Mouse (Mus musculus) olfactory bulb, adult 2 months (tissue): ENCODE results near the gene Nacc1.

Experiments used
- CTCF ChIP-seq: fragments of 200-500 bp; IDR thresholded peaks from 2 replicates; pipeline ENCODE4 v1.5.1; 2012; ENCODE audit warnings: low read depth, mild to moderate bottlenecking, low read length, moderate library complexity; ENCODE audit not compliant: insufficient read depth
- POLR2A ChIP-seq: fragments of 200-500 bp; IDR thresholded peaks from 2 replicates; pipeline ENCODE4 v1.6.1; 2012; ENCODE audit warnings: mild to moderate bottlenecking, low read depth, low read length, moderate library complexity; ENCODE audit not compliant: insufficient read depth

DNA sequence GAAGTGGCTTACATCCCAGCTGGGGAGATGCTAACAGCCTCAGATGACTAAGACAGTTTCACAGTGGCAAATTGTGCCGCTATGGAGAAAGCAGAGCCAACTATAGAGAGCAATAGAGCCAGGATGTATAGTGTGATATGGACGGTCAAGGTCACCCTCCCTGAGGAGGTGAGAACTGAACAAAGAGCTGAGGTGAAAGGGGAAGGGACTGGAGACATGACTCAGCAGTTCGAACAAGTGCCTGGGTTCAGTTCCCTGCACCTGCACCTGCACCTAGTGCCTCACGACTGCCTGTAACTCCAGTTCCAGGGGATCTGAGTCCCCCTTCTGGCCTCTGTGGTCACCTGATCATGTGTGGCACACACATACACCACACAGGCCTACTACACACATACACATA lies 57.5 kb downstream of the Nacc1 start:
- TF ChIP-seq POLR2A (no peak), CTCF (no peak)
